Mouse (Mus musculus) limb, embryonic 13.5 days (tissue): Measurements from ENCODE around the gene Pde4b. TPM values are rescaled to one million over a fixed set of nuclear protein-coding genes. Genes with fewer than 3 reads are reported as not detected.
A peak's percentile ranks its signal among the peaks of the same experiment; 100 is the strongest.

Experiments used
- ATAC-seq: fragments of 200-750 bp; cut with Nextera tagmentation; 2 replicates; pipeline ENCODE4 v1.8.0; 2017; ENCODE audit warnings: low read depth, moderate number of reproducible peaks, moderate TSS enrichment; ENCODE audit not compliant: low FRiP score
- H3K27ac ChIP-seq: fragments of 300-500 bp; sonication (generic); 2 replicates; pipeline ENCODE4 v1.5.1; 2015; ENCODE audit warnings: inconsistent platforms, mild to moderate bottlenecking, moderate library complexity
- H3K27me3 ChIP-seq: fragments of 300-500 bp; sonication (generic); 2 replicates; pipeline ENCODE4 v1.6.1; 2015; ENCODE audit warnings: mild to moderate bottlenecking, inconsistent platforms
- H3K36me3 ChIP-seq: fragments of 300-500 bp; sonication (generic); 2 replicates; pipeline ENCODE4 v1.6.1; 2015; ENCODE audit warnings: inconsistent platforms, mild to moderate bottlenecking, moderate library complexity
- H3K4me1 ChIP-seq: fragments of 300-500 bp; sonication (generic); 2 replicates; pipeline ENCODE4 v1.6.1; 2015; ENCODE audit warnings: inconsistent platforms
- H3K4me2 ChIP-seq: fragments of 300-500 bp; sonication (generic); replicated peaks from 2 replicates; pipeline ENCODE4 v1.6.1; 2015; ENCODE audit warnings: inconsistent platforms, mild to moderate bottlenecking, moderate library complexity
- H3K4me3 ChIP-seq: fragments of 300-500 bp; sonication (generic); 2 replicates; pipeline ENCODE4 v1.5.1; 2015; ENCODE audit warnings: moderate library complexity, mild to moderate bottlenecking, inconsistent platforms
- H3K9ac ChIP-seq: fragments of 300-500 bp; sonication (generic); 2 replicates; pipeline ENCODE4 v1.6.1; 2015; ENCODE audit warnings: mild to moderate bottlenecking, inconsistent platforms
- H3K9me3 ChIP-seq: fragments of 300-500 bp; sonication (generic); 2 replicates; pipeline ENCODE4 v1.6.1; 2016; ENCODE audit warnings: inconsistent platforms
- WGBS: fragments of 180-500 bp; shearing (Covaris S2); methylation state at CpG from one replicate; pipeline ENCODE4 v1.1.7; 2015; 5-methylcytosine and 5-hydroxymethylcytosine counted together
- polyA plus RNA-seq: library from polyadenylated mRNA; unstranded; fragments of >200 nt; fragmentation: Nextera tagmentation; extraction: Ambion mirVana; gene quantifications from 2 replicates; pipeline ENCODE4 v1.2.1, GENCODE M21; 2015

Pde4b gene
- polyA plus RNA-seq, 1 experiment from 2014 or later: 16.2 TPM

DNA sequence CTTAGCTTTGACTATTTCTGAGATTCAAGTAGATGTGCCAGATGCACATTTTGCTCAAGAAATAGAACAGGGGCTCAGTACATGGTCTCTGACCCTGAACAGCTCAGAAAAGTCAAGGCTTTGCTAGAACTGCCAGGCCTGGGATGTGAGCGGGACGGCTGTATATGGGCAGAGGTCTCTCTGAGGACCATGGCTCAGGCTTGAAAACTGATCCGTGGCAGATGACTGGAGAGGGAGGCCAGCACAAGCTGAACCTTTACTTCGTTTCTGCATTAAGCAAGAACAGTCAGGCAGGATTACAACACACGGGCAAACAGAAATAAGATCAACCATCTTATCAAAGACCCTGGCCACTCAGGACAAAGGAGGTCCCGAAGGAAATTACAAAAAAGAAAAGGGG lies 422.7 kb downstream of the Pde4b start:
- Histone ChIP-seq H3K27ac (no peak overlapping the region), H3K27me3 (0 out of 2 replicates have a peak, but pooled peaks cover 2% of the 10 kb centered on the region), H3K4me1 (peaks cover 44% of the 10 kb centered on the region), H3K4me3 (no peak overlapping the region), H3K9me3 (no peaks in the 10 kb centered on the region), H3K9ac (no peak overlapping the region), H3K4me2 (no peak overlapping the region), H3K36me3 (no peaks in the 10 kb centered on the region)
- no peak for ATAC-seq
- WGBS: 56% methylated on average over 6 of the region's 6 CpGs

DNA sequence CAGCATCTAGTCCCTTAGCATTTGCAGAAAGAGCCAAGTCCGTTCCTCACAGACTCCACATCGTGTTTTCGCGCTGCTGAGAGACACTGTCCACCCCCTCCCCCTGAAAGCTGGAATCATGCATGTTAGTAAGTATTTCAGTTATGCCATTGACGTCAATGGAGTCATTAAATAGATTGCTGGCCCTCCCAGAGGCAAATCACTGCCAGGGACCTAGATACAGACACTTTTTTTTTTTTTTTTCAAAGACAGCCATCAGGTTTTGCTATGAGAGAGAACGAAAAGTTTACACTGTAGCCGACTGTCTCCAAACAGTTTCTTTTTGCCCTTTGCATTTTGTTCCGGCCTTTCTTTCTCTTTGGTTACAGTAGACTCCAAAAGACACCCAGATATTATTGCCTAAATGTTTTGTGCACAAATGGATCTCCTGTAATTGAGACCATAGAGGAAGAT lies 423.6 kb downstream of the Pde4b start:
- Histone ChIP-seq H3K9ac (peak overlapping the region; percentile 54; the same call in 1 of the 2 replicates), H3K4me1 (peaks cover 40% of the 10 kb centered on the region), H3K27me3 (0 out of 2 replicates have a peak, but pooled peaks cover 6% of the 10 kb centered on the region), H3K36me3 (no peaks in the 10 kb centered on the region), H3K4me3 (peak overlapping the region; percentile 20; the same call in 1 of the 2 replicates), H3K4me2 (peak overlapping the region; percentile 56), H3K27ac (peak overlapping the region; percentile 82; the same call in 1 of the 2 replicates), H3K9me3 (no peaks in the 10 kb centered on the region)
- ATAC-seq: peak; percentile 67
- 24% methylated on average over 8 of the region's 8 CpGs for WGBS

- 0 out of 2 replicates have a peak overlapping the region, but pooled peaks have one; percentile 20 for H3K4me3 ChIP-seq
- ATAC-seq: peak; percentile 67
Observed at GRCm38 (mm10) chr4:102511511-102511910, 424.2 kb downstream of the Pde4b start.

GRCm38 (mm10) chr4:102512940-102513339 lies 425.6 kb downstream of the Pde4b start:
- no peak for ATAC-seq
- no peak overlapping the region for H3K4me3 ChIP-seq
- H3K27me3 ChIP-seq: 0 out of 2 replicates have a peak, but pooled peaks cover 6% of the 10 kb centered on the region
- no peak overlapping the region for H3K27ac ChIP-seq
- WGBS: 83% methylated on average over 7 of the region's 7 CpGs
- no peak overlapping the region for H3K4me2 ChIP-seq
- no peaks in the 10 kb centered on the region for H3K9me3 ChIP-seq
- H3K4me1 ChIP-seq: peaks cover 35% of the 10 kb centered on the region
- H3K36me3 ChIP-seq: no peaks in the 10 kb centered on the region
- H3K9ac ChIP-seq: no peak overlapping the region

More at GRCm38 (mm10) chr4:102511511-102511910, 424.2 kb downstream of the Pde4b start:
- WGBS: 5% methylated on average over 11 of the region's 11 CpGs
- H3K27me3 ChIP-seq: 0 out of 2 replicates have a peak, but pooled peaks cover 6% of the 10 kb centered on the region
- H3K27ac ChIP-seq: peak overlapping the region; percentile 82
- no peaks in the 10 kb centered on the region for H3K9me3 ChIP-seq
- H3K4me2 ChIP-seq: peak overlapping the region; percentile 56
- peaks cover 35% of the 10 kb centered on the region for H3K4me1 ChIP-seq
- H3K9ac ChIP-seq: peak overlapping the region; percentile 54
- no peaks in the 10 kb centered on the region for H3K36me3 ChIP-seq

DNA sequence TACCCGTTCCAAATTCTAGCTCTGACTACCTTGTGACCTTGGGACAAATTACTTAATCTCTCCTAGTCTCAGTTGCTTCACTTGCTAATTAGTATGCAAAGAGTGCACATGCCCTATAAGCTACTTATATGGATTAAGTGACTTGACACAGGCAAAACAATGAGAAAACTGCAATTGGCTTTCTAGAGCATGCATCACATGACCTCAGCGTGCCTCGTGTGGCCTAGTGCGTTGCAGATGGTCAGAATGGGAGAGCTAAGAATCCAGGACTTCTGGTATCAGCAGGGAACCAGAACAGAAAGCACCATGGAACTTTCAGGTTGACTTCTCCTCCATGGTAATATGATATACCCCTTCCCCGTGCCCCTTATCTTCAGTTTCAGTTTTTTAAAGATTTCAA lies 426.2 kb downstream of the Pde4b start:
- no peak overlapping the region for H3K9ac ChIP-seq
- H3K27ac ChIP-seq: no peak overlapping the region
- H3K4me2 ChIP-seq: no peak overlapping the region
- H3K27me3 ChIP-seq: 0 out of 2 replicates have a peak, but pooled peaks cover 6% of the 10 kb centered on the region
- no peak for ATAC-seq
- WGBS: 73% methylated on average over 5 of the region's 5 CpGs
- H3K4me1 ChIP-seq: peaks cover 35% of the 10 kb centered on the region
- no peaks in the 10 kb centered on the region for H3K36me3 ChIP-seq
- H3K9me3 ChIP-seq: no peaks in the 10 kb centered on the region
- H3K4me3 ChIP-seq: no peak overlapping the region

- Histone ChIP-seq H3K9ac (no peak overlapping the region), H3K36me3 (no peaks in the 10 kb centered on the region), H3K4me2 (no peak overlapping the region), H3K4me3 (no peak overlapping the region), H3K4me1 (peaks cover 30% of the 10 kb centered on the region), H3K27ac (no peak overlapping the region), H3K27me3 (0 out of 2 replicates have a peak, but pooled peaks cover 6% of the 10 kb centered on the region), H3K9me3 (no peaks in the 10 kb centered on the region)
- no peak for ATAC-seq
- WGBS: 64% methylated on average over 3 of the region's 3 CpGs
Observed at GRCm38 (mm10) chr4:102514972-102515835, 427.9 kb downstream of the Pde4b start.

GRCm38 (mm10) chr4:102516395-102516794 lies 429.1 kb downstream of the Pde4b start:
- Histone ChIP-seq H3K36me3 (no peaks in the 10 kb centered on the region), H3K9ac (no peak overlapping the region), H3K9me3 (no peaks in the 10 kb centered on the region), H3K4me2 (no peak overlapping the region), H3K4me1 (peaks cover 18% of the 10 kb centered on the region), H3K27ac (no peak overlapping the region), H3K27me3 (0 out of 2 replicates have a peak, but pooled peaks cover 6% of the 10 kb centered on the region), H3K4me3 (no peak overlapping the region)
- ATAC-seq: no peak
- WGBS: 51% methylated on average over 4 of the region's 4 CpGs

DNA sequence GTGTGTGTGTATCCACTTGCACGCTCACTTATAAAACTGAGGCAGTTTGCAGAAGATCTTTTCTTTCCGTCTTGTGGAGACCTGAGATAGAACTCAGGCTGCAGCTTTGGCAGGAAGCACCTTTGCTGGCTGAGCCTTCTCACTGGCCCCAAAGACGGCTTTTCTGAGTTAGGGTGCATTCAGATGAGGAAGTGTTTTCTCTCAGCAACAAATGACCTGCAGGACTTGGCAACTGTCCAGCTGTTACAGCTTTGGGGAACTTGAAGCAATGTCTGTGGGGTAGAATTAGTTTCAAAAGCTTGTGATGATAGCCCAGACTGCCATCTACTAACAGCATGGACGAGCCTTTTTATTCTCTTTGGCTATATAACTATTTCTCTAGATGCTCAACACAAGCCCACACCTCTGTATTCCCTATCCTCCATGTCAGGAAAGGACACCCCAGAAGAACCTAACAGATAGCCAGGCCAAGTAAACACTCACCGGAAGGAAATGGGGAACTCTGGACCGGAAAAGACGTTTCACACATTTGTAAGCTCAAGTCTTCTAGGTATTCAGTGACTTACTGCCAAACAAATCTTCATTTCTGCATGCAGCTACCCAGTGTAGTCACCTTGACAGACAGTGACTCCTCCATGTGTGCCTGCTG lies 429.8 kb downstream of the Pde4b start:
- Histone ChIP-seq H3K4me1 (peaks cover 11% of the 10 kb centered on the region), H3K4me3 (no peak overlapping the region), H3K27ac (no peak overlapping the region), H3K4me2 (no peak overlapping the region), H3K9me3 (no peaks in the 10 kb centered on the region), H3K27me3 (0 out of 2 replicates have a peak, but pooled peaks cover 6% of the 10 kb centered on the region), H3K9ac (no peak overlapping the region), H3K36me3 (no peaks in the 10 kb centered on the region)
- no peak for ATAC-seq
- WGBS: 61% methylated on average over 7 of the region's 7 CpGs

DNA sequence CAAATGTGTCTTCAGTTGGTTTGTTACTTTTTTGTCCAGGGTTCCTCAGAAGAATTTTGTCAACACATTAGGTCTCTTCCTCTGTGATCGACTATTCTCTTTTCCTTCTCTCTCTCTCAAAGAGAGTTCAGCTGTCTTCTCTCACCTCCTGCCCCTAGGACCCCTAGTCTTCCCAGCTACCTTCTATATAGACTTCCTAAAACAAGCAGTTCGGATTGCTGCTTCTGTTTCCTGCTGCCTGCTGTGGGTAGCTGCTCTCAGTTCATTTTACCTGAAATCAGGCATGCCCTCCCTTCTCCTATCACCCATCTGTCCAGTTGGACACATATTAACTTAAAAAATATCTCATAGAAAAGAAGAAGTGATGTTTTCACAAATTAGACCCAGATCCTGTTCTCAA lies 430.3 kb downstream of the Pde4b start:
- no peak for ATAC-seq
- 68% methylated on average over 2 of the region's 2 CpGs for WGBS
- 0 out of 2 replicates have a peak, but pooled peaks cover 6% of the 10 kb centered on the region for H3K27me3 ChIP-seq
- peaks cover 7% of the 10 kb centered on the region; the same call in 1 of the 2 replicates for H3K4me1 ChIP-seq
- no peaks in the 10 kb centered on the region for H3K36me3 ChIP-seq
- H3K4me2 ChIP-seq: no peak overlapping the region
- no peaks in the 10 kb centered on the region for H3K9me3 ChIP-seq
- H3K9ac ChIP-seq: no peak overlapping the region
- no peak overlapping the region for H3K27ac ChIP-seq
- H3K4me3 ChIP-seq: no peak overlapping the region

DNA sequence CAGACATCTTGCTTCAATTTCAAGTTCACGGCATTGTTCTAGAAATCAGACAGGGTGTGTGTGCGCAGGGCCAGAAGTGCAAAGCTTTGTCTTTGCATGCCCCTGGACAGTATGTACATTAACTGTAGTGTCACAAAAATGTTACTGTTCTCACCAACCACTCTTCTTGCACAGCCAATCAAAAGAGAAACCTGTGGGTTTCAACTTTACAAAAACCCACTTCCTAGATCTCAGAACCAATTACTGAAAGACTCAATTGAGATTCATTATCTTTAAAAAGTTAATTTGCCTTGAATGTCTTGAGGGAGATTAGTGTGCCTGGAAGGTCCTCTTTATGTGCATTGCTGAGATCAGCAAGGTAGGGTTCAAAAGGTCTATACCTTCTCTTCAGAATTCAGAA lies 431.0 kb downstream of the Pde4b start:
- Histone ChIP-seq H3K9me3 (no peaks in the 10 kb centered on the region), H3K36me3 (no peaks in the 10 kb centered on the region), H3K4me3 (no peak overlapping the region), H3K4me2 (no peak overlapping the region), H3K27me3 (0 out of 2 replicates have a peak, but pooled peaks cover 6% of the 10 kb centered on the region), H3K4me1 (peaks cover 7% of the 10 kb centered on the region; the same call in 1 of the 2 replicates), H3K9ac (no peak overlapping the region), H3K27ac (no peak overlapping the region)
- ATAC-seq: no peak
- WGBS: 84% methylated on average over 2 of the region's 2 CpGs

DNA sequence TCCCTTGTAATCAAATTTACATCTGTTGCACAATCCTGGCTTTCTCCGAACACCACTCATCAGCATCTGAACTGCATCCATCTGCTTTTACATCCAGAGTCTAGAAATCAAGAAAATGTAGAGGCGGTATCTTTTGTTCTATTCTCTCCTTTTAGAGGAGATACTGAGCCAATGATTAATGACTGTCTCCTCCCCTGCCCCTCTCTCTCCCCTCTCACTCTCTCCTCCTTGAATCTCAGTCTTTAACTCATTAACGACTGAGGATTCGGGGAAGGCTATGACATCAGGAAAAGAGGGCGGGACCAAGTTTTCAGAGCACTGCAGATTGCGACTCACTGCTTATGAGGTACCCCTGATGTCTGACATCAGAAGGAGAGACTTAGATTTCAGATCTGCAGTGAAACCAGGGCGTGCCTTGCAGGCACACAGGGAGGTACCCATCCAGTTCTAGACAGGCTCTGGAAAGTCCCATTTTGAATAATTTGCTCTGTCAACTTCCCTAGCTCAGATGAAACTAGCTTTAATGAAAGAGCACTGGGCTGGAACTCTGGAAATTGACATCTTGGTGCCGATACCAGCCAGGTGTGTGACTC lies 433.4 kb downstream of the Pde4b start:
- Histone ChIP-seq H3K27ac (no peak overlapping the region), H3K4me3 (no peak overlapping the region)

More for the DNA sequence above, 433.4 kb downstream of the Pde4b start:
- no peak overlapping the region for H3K9ac ChIP-seq
- no peaks in the 10 kb centered on the region for H3K9me3 ChIP-seq
- 64% methylated on average over 8 of the region's 8 CpGs for WGBS
- H3K4me1 ChIP-seq: peaks cover 7% of the 10 kb centered on the region; the same call in 1 of the 2 replicates
- ATAC-seq: no peak
- 0 out of 2 replicates have a peak, but pooled peaks cover 1% of the 10 kb centered on the region for H3K27me3 ChIP-seq
- H3K36me3 ChIP-seq: no peaks in the 10 kb centered on the region
- no peak overlapping the region for H3K4me2 ChIP-seq
